Mouse (Mus musculus): ENCODE measurements around the gene Fam172a.

Gene Fam172a

DNA sequence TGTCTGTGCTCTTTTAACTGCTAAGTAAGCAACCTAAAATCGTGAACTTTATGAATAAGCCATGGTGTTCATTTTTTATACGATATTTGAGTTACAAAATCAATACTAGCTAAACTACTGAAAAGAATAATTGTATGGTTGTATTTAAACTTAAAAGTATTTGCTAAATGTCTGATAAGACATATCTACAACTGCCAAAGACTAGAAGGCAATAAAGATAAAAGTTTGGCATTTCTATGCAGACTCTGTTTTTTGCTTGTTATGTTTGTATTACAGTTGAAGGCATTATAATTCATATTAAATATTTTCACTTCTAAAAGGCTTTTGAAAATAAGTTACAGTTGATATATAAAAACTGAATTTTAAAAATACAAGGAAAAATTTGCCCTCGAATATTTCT is 274.4 kb downstream of the Fam172a start:
- no peak for DNase-seq

DNA sequence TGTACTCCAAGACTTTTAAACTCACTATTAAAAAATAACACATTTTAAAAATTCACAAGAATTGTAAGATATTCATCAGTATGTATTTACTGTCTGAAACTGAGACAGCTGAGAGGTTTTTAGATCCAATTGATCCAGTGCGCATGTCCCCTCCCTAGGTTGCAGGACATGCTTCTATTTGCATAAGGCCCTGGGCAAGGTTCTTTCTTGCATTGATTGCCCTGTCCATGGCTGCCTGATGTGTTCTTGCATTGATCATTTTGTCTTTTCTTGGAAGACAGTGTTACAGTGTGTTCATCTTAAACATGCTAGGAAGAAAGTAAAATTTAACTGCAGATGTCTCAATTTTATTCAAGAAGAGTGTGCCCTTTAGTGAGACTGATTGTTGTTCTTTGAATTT is 275.3 kb downstream of the Fam172a start:
- no peak for DNase-seq

DNA sequence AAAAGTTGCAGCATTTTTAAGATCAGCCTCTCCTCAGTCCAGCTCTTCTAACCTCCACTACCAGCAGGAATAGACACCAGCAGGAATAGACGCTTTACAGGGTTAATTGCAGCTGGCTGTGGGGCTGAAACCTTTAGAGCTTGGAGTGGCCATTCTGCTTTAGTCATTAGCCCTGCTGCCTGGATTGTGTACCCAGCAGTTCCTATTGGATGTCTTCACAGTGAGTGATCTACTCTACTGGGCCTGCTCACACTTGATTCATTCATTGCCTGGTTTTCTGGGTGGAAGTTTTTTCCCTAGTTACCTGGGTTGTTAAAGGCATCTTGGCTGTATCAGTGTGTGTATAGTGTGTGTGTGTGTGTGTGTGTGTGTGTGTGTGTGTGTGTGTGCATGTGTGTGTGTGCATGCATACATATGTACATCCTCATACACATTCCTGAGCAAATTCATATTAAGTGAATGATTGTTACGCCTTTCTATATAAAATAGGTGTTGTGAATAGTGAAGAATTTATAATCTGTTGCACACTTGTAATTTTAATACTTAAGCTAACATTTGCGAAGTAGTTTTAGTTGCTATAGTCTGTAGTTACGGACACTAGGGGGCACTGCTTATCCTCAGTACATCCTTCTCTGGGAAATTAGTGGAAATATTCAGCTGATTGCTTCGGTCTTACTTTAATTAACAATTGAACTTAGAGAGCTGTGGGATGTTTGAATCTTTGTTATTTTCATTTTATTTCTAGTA is 280.4 kb downstream of the Fam172a start:
- DNase-seq, result peak; percentile 70 to 75

- peak in 1 of 2 experiments; percentile 4 for DNase-seq
Observed at GRCm38 (mm10) chr13:77982852-77983202, 281.0 kb downstream of the Fam172a start.

DNA sequence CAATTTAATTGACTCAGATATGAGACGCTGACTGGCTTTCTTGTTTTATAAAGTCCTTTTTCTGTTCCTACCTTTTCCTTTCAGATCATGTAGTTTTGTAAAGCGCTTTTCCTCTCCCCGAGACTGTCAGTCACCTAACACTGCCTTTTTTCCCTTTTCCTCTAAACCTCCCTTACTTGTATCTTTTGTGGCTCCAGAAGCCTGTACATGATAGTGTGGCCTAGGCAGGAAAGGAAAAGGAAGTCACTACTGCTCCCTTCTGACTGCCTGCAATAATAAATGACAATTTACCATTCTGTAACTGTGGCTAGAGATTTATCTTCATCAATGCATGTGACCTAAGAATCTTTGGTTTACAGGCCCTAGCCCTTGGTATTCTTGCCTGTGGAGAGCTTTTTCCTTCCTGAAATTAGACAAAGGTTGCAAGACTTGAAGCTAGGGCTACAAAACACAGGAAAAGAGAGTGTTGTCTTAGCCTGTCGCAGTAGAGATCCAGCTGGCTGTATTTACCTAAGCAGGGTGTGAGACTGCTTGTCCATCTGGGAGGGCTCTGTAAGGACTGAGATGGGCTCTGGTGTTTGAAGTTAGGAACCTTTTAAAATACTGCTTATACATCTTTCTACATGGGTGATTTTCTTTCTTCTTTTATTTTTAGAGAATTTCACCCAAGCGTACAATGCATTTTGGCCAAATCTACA is 289.5 kb downstream of the Fam172a start:
- no peak for DNase-seq

DNA sequence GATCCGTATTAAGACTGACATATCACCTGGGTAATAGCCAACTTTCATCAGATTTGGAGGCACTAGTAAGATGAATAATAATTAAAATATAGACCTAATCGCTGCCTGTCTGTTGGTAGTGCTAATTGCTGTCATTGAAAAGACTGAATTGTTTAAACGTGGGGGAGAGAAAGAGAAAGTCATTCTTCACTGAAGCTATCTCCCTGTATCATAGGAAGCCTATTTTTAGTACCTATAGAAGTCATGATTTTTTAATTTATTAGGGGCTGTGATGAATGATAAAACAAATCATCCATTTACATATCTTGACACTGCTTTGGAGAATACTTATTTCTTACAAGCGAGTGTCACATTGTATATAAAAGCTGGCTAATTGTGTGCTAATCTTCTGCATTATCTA is 302.8 kb downstream of the Fam172a start:
- no peak for DNase-seq

DNA sequence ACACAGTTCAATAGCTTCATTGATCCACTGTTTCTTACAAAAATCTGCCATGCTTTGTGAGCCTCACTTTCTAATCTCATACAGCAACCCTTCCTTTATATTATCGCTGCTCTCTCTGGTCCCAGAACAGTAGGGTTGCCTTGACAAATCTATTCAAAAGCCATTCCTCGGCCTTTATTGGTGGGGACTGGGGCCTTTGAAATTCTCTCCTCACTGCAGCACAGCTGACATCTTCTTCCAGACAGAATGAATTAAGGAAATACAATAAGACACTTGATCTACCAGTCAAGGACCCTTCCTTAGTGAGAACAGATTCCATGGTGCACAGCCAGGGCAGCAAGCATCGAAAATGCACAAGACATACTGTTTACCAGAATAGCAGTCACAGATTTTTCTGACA is 303.5 kb downstream of the Fam172a start:
- DNase-seq, result no peak

DNA sequence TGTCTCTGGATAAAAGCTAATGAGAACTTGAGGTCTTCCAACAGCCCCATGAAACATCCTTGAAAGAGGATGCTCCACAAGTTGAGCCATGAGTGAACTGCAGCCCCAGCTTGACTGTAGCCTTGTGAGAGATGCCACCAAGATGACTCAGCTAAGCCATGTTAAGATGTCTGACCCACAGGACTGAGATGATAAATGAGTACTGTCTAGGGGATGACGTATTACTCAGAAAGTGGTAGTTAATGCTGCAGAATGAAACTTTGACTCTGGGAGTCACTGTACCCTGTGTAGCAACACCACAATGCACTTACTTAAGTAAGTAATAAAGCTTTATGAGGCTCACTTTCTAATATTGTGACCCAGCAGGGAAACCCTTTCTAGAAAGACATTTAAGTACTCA is 308.3 kb downstream of the Fam172a start:
- DNase-seq, result no peak

- peak; percentile 15 to 38 for DNase-seq
Observed at GRCm38 (mm10) chr13:78024683-78025294, 323.0 kb downstream of the Fam172a start, which contains the start of gene Pou5f2. Pou5f2 (plus strand) TSS chr13:78024902.

DNA sequence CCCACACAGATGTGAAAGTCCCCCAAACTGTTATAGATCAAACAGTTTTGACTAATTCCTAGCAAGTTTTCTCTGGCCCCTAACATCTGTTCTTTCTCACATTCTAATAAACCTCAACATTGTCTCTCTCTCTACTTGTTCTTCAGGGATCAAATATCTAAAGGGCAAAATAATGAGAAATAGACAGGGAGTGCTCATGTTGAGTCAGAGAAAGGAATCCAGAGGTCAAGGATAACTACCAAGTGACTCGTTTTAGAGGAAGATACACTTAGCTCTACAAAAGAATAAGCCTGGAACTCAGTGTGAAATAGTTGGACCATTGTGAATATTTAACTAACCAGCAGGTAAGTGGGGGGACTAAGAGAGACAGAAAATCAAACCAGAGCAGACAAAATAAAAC is 331.0 kb downstream of the Fam172a start:
- DNase-seq, result no peak

DNA sequence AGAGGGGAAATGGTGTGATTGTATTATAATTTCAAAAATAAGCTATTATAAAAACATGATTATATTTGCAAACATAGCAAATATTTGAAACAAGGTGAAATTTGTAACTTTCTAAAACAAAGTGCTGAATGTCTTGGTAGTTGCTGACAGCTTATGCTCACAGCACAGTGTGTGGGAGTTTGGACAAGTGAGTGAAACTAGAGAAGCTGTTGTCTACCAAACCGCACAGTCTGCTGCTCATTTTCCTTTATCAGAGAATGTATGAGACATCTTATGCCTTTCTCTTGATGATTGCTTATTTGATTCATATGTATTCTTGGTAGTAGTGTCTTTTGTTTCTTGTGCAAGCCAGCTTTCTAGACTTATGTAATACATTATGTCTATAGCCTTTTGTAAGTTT is 335.4 kb downstream of the Fam172a start:
- DNase-seq, result no peak

- DNase-seq, result no peak
Observed at GRCm38 (mm10) chr13:78043203-78043602, 341.4 kb downstream of the Fam172a start.

GRCm38 (mm10) chr13:78045116-78045515 is 343.3 kb downstream of the Fam172a start:
- DNase-seq, result no peak

- DNase-seq, result no peak
Observed at GRCm38 (mm10) chr13:78087751-78088150, 385.9 kb downstream of the Fam172a start.

DNA sequence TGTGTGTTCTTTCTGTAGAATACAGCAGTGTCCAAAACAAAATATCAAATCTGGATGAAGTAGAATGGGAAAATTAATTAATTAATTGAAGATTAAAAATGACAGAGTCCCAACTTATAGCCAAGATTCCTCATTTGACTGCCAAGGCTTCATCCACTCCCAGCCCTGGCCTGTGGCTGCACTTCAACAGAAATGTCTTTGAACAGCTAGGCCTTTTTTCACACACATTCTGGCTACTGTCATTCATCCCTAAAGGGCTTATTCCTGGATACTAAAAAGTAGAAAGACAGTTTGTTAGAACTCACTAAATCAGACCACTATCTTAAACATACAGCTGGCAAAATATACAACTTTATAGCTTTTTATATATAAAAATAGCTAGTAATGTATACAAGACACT is 388.9 kb downstream of the Fam172a start:
- no peak for DNase-seq

GRCm38 (mm10) chr13:78091949-78092348 is 390.1 kb downstream of the Fam172a start:
- DNase-seq, result no peak

GRCm38 (mm10) chr13:78094352-78094751 is 392.5 kb downstream of the Fam172a start:
- no peak for DNase-seq

- no peak for DNase-seq
Observed at GRCm38 (mm10) chr13:78095071-78095973, 393.5 kb downstream of the Fam172a start.

- DNase-seq, result no peak
Observed at GRCm38 (mm10) chr13:78098858-78099445, 397.1 kb downstream of the Fam172a start.

GRCm38 (mm10) chr13:78099746-78100530 is 398.1 kb downstream of the Fam172a start:
- no peak for DNase-seq

DNA sequence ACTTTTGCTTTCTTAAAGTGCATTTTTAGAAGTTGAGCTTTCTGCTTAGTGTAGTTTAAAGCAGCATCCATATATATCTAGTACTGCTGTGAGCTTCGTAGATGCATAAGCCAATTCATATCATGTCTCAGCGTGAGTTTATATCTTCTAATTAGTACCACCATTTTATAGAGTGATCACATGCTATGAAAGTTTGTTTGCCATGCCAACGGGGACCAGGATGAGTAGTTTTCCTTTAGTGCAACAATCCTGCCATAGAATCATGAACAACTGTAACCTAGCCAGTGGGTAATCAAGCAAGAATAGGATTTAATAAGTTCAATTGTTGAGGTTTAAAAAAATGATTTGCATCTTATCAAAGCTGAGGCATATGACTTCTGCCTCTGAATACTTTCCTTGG is 398.8 kb downstream of the Fam172a start:
- DNase-seq, result no peak

DNA sequence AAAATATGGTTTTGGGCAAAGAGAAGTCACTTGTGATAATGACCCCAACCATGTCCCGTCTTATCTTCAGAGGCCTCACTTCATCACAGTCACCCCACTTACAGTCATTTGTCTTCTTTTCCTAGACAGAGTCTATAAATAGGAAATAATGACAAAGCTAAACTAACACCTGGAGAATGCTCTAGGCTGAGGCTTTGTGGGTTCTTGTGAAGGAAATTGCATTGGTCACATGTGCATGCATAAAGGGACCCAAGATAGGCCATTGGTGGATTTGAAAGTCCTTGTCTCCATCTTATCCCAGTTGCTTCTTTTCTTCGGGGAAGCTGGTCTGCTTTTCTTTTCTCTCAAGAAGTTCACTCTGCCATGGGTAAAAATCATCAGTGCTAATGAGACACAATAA is 400.5 kb downstream of the Fam172a start:
- DNase-seq, result no peak
